Mouse (Mus musculus): ENCODE results near the gene Olfr1042. TPM values are rescaled to one million over a fixed set of nuclear protein-coding genes. Genes with fewer than 3 reads are reported as not detected.
"Not testable (repeated sequence)": the region's sequence is repeated elsewhere in the genome, so short reads cannot be mapped to it uniquely, and the experiment has no call there.

Gene Olfr1042
- polyA plus RNA-seq (2012; rRNA removed): not detected in 2 replicates

DNA sequence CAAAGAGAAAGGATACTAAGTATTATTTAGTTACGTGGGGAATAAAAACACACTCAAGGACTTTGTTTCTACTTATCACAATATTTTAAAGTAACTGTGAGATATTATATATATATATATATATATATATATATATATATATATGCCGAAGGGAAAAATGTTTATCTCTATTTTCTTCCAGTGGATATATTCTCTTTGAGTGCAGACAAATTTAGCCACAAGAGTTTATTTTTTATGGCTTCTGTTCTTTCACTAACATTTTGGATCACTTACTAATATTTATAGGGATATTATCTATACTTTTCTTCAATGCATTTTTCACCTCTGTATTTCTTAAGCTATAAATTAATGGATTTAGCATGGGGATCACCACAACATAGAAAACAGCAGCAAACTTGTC is at the start of gene Olfr1042:
Gene Olfr1042 (minus strand): TSS at position 101 of the 400 bp plus-strand sequence.
- no peak for TF ChIP-seq POLR2A (IDR thresholded peaks at IDR 0.05; ENCODE audit: control insufficient read depth, extremely low read depth, insufficient read depth, low read length, poor library complexity)
- no peak for TF ChIP-seq CTCF (IDR thresholded peaks at IDR 0.05; ENCODE audit: borderline replicate concordance, control insufficient read depth, extremely low read depth, insufficient read depth, low read length, poor library complexity)
- WGBS: 96% methylated on average over 2 of the region's 2 CpGs

DNA sequence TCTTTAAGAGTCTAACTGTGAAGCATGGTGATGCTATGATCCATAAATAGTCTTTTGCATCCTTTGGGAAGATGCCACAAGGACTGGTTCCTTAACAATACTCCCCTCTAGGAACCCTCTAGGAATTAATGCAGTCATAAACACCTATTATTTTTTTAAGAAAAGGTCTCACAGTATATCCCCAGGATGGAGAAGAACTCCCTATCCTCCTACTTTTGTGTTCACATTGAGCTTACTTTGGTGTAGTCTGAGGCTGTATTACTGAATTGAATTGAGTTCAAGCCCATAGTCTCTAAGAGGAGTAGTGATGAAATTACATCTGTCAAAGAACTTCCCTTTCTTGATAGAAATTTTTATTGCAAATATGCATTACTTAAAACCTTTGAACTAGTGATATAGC is 41.3 kb upstream of the Olfr1042 start, which contains the start of gene Olfr1045:
Gene Olfr1045 (minus strand): TSS at position 101 of the 400 bp plus-strand sequence.
- no peaks in the 10 kb centered on the region for H3K4me1 ChIP-seq (replicated peaks; ENCODE audit: control insufficient read depth, insufficient read depth, low read length)
- H3K36me3 ChIP-seq (ENCODE audit: control insufficient read depth, insufficient read depth, low read length): no peaks in the 10 kb centered on the region
- no peak for DNase-seq
- H3K27ac ChIP-seq (ENCODE audit: control insufficient read depth, insufficient read depth, low read length): no peak within 1 kb of the TSS
- H3K4me3 ChIP-seq (ENCODE audit: control insufficient read depth, insufficient read depth, low read length): no peak within 1 kb of the TSS
- H3K27me3 ChIP-seq (ENCODE audit: control insufficient read depth, insufficient read depth, low read length): no peaks in the 10 kb centered on the region
- TF ChIP-seq POLR2A (IDR thresholded peaks at IDR 0.05; ENCODE audit: control insufficient read depth, extremely low read depth, insufficient read depth, low read length, poor library complexity): no peak
- no peak for TF ChIP-seq CTCF (IDR thresholded peaks at IDR 0.05; ENCODE audit: borderline replicate concordance, control insufficient read depth, extremely low read depth, insufficient read depth, low read length, poor library complexity)

More for the DNA sequence above, at the start of gene Olfr1042:
- H3K4me1 ChIP-seq (replicated peaks; ENCODE audit: control insufficient read depth, insufficient read depth, low read length): no peaks in the 10 kb centered on the region
- no peaks in the 10 kb centered on the region for H3K27me3 ChIP-seq (ENCODE audit: control insufficient read depth, insufficient read depth, low read length)
- H3K4me3 ChIP-seq (ENCODE audit: control insufficient read depth, insufficient read depth, low read length): no peak within 1 kb of the TSS
- H3K36me3 ChIP-seq (ENCODE audit: control insufficient read depth, insufficient read depth, low read length): no peaks in the 10 kb centered on the region
- DNase-seq: no peak
- H3K27ac ChIP-seq (ENCODE audit: control insufficient read depth, insufficient read depth, low read length): no peak within 1 kb of the TSS

DNA sequence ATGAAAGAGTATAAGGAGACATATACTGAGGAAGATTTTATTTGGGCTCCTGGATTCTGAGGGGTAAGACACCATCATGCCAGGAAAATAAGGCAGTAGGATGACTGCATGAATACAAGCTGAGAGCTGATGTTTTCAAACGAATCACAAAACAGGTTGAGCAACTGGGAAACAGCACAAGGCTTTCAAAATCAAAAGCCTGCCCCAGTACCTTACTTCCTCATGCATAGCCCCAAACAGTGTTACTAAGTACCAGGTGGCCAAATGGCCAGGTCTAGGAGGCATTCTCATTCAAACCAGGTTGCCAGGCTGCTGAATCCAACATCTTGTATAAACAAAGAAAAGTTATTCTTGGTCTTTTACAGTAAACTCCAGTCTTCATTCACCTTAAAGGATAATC is 34.2 kb upstream of the Olfr1042 start:
- Histone ChIP-seq H3K4me3 (ENCODE audit: control insufficient read depth, insufficient read depth, low read length) (no peak overlapping the region), H3K36me3 (ENCODE audit: control insufficient read depth, insufficient read depth, low read length) (no peaks in the 10 kb centered on the region), H3K4me1 (replicated peaks; ENCODE audit: control insufficient read depth, insufficient read depth, low read length) (no peaks in the 10 kb centered on the region), H3K27me3 (ENCODE audit: control insufficient read depth, insufficient read depth, low read length) (no peaks in the 10 kb centered on the region), H3K27ac (ENCODE audit: control insufficient read depth, insufficient read depth, low read length) (no peak overlapping the region)
- DNase-seq: no peak
- TF ChIP-seq POLR2A (IDR thresholded peaks at IDR 0.05; ENCODE audit: control insufficient read depth, extremely low read depth, insufficient read depth, low read length, poor library complexity) (no peak), CTCF (IDR thresholded peaks at IDR 0.05; ENCODE audit: borderline replicate concordance, control insufficient read depth, extremely low read depth, insufficient read depth, low read length, poor library complexity) (no peak)
- 59% methylated on average over 1 of the region's 1 CpGs for WGBS

DNA sequence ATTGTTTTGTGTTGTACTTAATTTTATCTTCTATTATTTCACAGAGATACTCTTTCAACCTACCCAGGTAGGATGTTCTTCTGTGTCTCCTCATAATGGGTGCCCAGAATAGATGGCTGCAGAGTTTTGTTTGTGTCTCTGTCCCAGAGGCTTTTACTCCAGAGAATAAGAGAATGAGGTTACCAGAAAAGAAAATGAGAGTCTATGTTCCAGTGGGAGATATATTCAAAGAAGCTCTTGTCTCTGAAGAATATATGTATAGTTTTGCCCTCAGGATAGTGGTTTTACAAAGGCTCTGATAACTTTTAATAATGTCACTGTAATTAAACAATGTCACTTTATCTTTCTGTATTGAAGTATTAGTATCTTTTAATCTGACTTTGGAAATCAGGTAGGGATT is 23.9 kb upstream of the Olfr1042 start, which contains the start of gene Olfr52:
Gene Olfr52 (minus strand): TSS at position 101 of the 400 bp plus-strand sequence.
- H3K27ac ChIP-seq (ENCODE audit: control insufficient read depth, insufficient read depth, low read length): no peak within 1 kb of the TSS
- H3K4me1 ChIP-seq (replicated peaks; ENCODE audit: control insufficient read depth, insufficient read depth, low read length): no peaks in the 10 kb centered on the region
- no peak within 1 kb of the TSS for H3K4me3 ChIP-seq (ENCODE audit: control insufficient read depth, insufficient read depth, low read length)
- no peak for TF ChIP-seq CTCF (IDR thresholded peaks at IDR 0.05; ENCODE audit: borderline replicate concordance, control insufficient read depth, extremely low read depth, insufficient read depth, low read length, poor library complexity)
- TF ChIP-seq POLR2A (IDR thresholded peaks at IDR 0.05; ENCODE audit: control insufficient read depth, extremely low read depth, insufficient read depth, low read length, poor library complexity): no peak
- H3K27me3 ChIP-seq (ENCODE audit: control insufficient read depth, insufficient read depth, low read length): no peaks in the 10 kb centered on the region
- H3K36me3 ChIP-seq (ENCODE audit: control insufficient read depth, insufficient read depth, low read length): no peaks in the 10 kb centered on the region
- DNase-seq: no peak

DNA sequence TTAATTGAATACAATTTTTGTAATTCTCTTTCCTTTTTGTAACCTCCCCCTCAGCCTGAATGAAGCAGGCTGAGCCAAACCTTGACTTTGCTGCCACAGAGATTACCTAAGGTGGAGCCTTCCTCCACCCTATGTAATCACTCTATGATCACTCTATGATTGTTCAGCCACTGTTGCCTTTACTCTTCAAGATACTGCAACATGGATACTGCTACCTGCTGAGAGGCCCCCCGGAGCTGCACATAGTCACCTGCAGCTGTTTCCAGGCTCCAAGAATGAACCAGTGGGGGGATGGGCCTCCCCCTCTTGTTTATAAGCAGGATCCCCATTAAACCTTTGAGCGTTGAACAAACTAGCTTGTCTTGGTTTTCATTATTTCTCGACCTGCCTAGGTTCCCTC is 18.3 kb upstream of the Olfr1042 start:
- Histone ChIP-seq H3K36me3 (ENCODE audit: control insufficient read depth, insufficient read depth, low read length) (no peaks in the 10 kb centered on the region), H3K27ac (ENCODE audit: control insufficient read depth, insufficient read depth, low read length) (no peak overlapping the region), H3K27me3 (ENCODE audit: control insufficient read depth, insufficient read depth, low read length) (no peaks in the 10 kb centered on the region), H3K4me3 (ENCODE audit: control insufficient read depth, insufficient read depth, low read length) (no peak overlapping the region), H3K4me1 (replicated peaks; ENCODE audit: control insufficient read depth, insufficient read depth, low read length) (no peaks in the 10 kb centered on the region)
- DNase-seq: no peak
- 84% methylated on average over 3 of the region's 3 CpGs for WGBS
- TF ChIP-seq CTCF (IDR thresholded peaks at IDR 0.05; ENCODE audit: borderline replicate concordance, control insufficient read depth, extremely low read depth, insufficient read depth, low read length, poor library complexity) (no peak), POLR2A (IDR thresholded peaks at IDR 0.05; ENCODE audit: control insufficient read depth, extremely low read depth, insufficient read depth, low read length, poor library complexity) (no peak)

DNA sequence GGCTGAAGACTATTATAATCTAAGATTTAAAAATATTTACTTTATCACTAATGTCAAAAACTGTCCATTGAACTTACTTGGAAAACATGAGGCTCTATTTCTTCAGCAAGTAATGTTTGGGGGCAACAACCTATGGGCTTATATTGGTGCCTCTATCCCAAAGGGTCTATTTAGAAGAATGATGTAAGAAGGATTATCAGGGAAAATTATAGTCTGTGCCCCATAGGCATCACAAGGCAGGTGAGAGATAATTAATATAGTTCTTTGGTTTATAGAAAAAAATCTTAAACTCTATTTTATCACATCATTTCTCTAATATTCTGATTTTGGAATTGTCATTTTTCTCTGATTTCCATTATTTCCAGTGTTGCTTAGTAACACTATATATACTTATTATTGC is 16.1 kb upstream of the Olfr1042 start, which contains the start of gene Olfr1044:
Gene Olfr1044 (minus strand): TSS at position 101 of the 400 bp plus-strand sequence.
- H3K27me3 ChIP-seq (ENCODE audit: control insufficient read depth, insufficient read depth, low read length): no peaks in the 10 kb centered on the region
- TF ChIP-seq POLR2A (IDR thresholded peaks at IDR 0.05; ENCODE audit: control insufficient read depth, extremely low read depth, insufficient read depth, low read length, poor library complexity): no peak
- no peak for TF ChIP-seq CTCF (IDR thresholded peaks at IDR 0.05; ENCODE audit: borderline replicate concordance, control insufficient read depth, extremely low read depth, insufficient read depth, low read length, poor library complexity)

DNA sequence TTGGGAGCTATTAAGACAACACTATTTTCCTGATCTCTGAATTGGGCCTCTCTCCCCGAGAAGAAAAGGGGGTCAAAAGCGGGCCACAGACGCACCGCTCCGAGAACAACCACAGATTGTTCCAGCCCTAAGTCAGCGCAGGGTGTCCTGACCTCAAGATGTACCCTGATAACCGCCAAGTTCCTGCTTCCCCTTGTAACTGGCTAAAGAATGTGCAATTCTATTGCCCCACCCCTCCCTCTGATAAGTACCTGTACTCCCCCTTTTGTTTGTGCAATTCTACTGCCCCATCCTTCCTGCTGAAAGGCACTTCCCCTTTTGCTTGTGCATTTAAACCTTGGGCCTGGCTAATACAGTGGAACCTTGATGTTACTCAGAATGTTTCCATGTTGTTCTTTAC is 13.8 kb upstream of the Olfr1042 start:
- 29% methylated on average over 7 of the region's 7 CpGs for WGBS
- not testable (repeated sequence) for H3K27ac ChIP-seq (ENCODE audit: control insufficient read depth, insufficient read depth, low read length); H3K36me3 ChIP-seq (ENCODE audit: control insufficient read depth, insufficient read depth, low read length)

More for the DNA sequence above, 16.1 kb upstream of the Olfr1042 start, which contains the start of gene Olfr1044:
- no peak for DNase-seq
- H3K4me1 ChIP-seq (replicated peaks; ENCODE audit: control insufficient read depth, insufficient read depth, low read length): no peaks in the 10 kb centered on the region
- H3K4me3 ChIP-seq (ENCODE audit: control insufficient read depth, insufficient read depth, low read length): no peak within 1 kb of the TSS
- no peak within 1 kb of the TSS for H3K27ac ChIP-seq (ENCODE audit: control insufficient read depth, insufficient read depth, low read length)
- no peaks in the 10 kb centered on the region for H3K36me3 ChIP-seq (ENCODE audit: control insufficient read depth, insufficient read depth, low read length)

More for the DNA sequence above, 13.8 kb upstream of the Olfr1042 start:
- DNase-seq; H3K4me3 ChIP-seq (ENCODE audit: control insufficient read depth, insufficient read depth, low read length); H3K27me3 ChIP-seq (ENCODE audit: control insufficient read depth, insufficient read depth, low read length); H3K4me1 ChIP-seq (replicated peaks; ENCODE audit: control insufficient read depth, insufficient read depth, low read length): not testable (repeated sequence)

All from thymus, adult 2 months (tissue).